Mouse (Mus musculus): Measurements from ENCODE around the gene Gm10382. TPM values are rescaled to one million over a fixed set of nuclear protein-coding genes. Genes with fewer than 3 reads are reported as not detected.

Gene Gm10382
- polyA plus RNA-seq, 1 experiment from 2014 or later, result 0.28 TPM

DNA sequence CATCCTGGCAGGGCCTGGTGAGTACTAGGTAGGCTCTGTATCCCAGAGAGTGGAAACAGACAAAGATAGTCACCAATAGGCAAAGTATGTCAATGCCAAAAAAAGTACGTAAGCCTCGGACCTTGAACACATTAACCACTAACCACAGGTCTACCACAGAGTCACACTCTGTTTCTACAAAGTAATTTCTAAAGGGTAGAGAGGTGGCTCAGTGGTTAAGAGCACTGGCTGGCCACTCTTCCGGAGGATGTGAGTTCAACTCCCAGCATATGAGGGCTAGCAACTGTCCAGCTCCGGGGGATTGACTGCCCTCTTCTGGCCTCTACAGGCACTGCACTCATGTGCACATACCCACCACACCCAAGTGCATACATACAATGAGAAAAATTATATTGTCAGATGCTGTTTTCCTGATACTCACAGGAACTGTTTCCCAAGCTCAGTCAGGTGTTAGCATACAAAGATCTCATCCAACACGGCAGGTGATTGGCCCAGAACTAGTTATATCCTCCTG lies 36.3 kb upstream of the Gm10382 start:
- no peaks in the 10 kb centered on the region for H3K27me3 ChIP-seq (replicated peaks)
- WGBS, result 93% methylated on average over 5 of the region's 5 CpGs

DNA sequence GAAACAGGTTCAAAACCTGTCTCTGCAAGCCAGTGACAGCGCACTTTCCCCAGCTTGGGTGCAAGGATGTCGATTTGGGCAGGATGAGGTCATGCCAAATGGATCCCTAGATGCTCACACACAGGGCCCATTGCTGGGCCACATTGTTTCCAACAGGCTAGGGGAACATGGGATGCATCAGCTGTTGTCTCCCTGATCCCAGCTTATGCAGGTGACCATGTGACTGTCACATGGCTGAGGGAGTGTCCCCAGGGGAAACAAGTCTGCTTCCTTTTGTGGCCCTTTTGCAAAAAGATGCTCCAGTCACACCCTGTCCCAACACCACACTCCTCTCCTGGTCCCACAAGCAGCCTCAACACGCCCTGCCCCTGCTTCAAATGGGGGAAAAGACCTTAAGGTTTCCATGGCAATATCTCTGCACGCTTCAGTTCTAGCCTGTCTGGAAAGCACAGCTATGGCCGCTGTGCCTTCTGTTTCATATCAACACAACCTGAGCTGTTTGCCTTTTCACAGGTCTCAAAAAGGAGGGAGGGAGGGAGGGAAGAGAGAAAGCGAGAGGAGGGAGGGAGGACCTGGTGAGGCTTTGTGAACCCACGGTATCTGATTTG lies 34.1 kb upstream of the Gm10382 start:
- ATAC-seq (ENCODE audit: insufficient number of reproducible peaks, low FRiP score), result no peak
- Histone ChIP-seq H3K36me3 (no peaks in the 10 kb centered on the region), H3K4me2 (no peak overlapping the region), H3K4me1 (replicated peaks) (peaks cover 5% of the 10 kb centered on the region; the same call in 1 of the 2 replicates), H3K4me3 (no peak overlapping the region), H3K9me3 (replicated peaks) (peaks cover 9% of the 10 kb centered on the region; the same call in 1 of the 2 replicates), H3K27me3 (replicated peaks) (no peaks in the 10 kb centered on the region), H3K9ac (no peak overlapping the region), H3K27ac (ENCODE audit: poor library complexity, severe bottlenecking) (no peak overlapping the region)
- WGBS, result 50% methylated on average over 7 of the region's 7 CpGs

More for the DNA sequence above, 36.3 kb upstream of the Gm10382 start:
- Histone ChIP-seq H3K36me3 (no peaks in the 10 kb centered on the region), H3K4me2 (no peak overlapping the region), H3K4me1 (replicated peaks) (peaks cover 5% of the 10 kb centered on the region; the same call in 1 of the 2 replicates), H3K27ac (ENCODE audit: poor library complexity, severe bottlenecking) (no peak overlapping the region), H3K4me3 (no peak overlapping the region), H3K9me3 (replicated peaks) (peaks cover 6% of the 10 kb centered on the region; the same call in 1 of the 2 replicates), H3K9ac (no peak overlapping the region)
- ATAC-seq (ENCODE audit: insufficient number of reproducible peaks, low FRiP score), result no peak

DNA sequence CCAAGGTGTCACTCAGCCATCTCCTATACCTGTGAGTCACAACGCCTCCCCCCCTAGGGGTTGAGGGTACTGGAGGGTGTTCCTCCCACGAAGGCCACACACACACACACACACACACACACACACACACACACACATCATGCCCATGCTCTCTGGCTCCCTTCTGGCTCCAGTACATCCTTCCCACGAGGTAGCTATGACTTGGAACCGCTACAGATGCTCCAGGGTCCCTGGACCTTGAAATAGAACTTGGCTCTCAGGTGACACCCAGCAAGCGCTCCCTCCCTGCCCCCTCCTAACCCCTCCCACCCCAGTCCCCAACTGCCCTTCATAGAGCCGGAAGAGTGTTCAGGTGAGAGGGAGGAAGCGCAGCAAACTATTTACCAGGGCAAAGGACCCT lies 33.5 kb upstream of the Gm10382 start:
- H3K36me3 ChIP-seq, result no peaks in the 10 kb centered on the region
- no peaks in the 10 kb centered on the region for H3K27me3 ChIP-seq (replicated peaks)
- ATAC-seq (ENCODE audit: insufficient number of reproducible peaks, low FRiP score), result no peak
- no peak overlapping the region for H3K9ac ChIP-seq
- peaks cover 9% of the 10 kb centered on the region; the same call in 1 of the 2 replicates for H3K9me3 ChIP-seq (replicated peaks)
- H3K27ac ChIP-seq (ENCODE audit: poor library complexity, severe bottlenecking), result no peak overlapping the region
- no peak overlapping the region for H3K4me2 ChIP-seq
- WGBS, result 25% methylated on average over 7 of the region's 7 CpGs
- H3K4me1 ChIP-seq (replicated peaks), result peaks cover 5% of the 10 kb centered on the region; the same call in 1 of the 2 replicates
- no peak overlapping the region for H3K4me3 ChIP-seq

DNA sequence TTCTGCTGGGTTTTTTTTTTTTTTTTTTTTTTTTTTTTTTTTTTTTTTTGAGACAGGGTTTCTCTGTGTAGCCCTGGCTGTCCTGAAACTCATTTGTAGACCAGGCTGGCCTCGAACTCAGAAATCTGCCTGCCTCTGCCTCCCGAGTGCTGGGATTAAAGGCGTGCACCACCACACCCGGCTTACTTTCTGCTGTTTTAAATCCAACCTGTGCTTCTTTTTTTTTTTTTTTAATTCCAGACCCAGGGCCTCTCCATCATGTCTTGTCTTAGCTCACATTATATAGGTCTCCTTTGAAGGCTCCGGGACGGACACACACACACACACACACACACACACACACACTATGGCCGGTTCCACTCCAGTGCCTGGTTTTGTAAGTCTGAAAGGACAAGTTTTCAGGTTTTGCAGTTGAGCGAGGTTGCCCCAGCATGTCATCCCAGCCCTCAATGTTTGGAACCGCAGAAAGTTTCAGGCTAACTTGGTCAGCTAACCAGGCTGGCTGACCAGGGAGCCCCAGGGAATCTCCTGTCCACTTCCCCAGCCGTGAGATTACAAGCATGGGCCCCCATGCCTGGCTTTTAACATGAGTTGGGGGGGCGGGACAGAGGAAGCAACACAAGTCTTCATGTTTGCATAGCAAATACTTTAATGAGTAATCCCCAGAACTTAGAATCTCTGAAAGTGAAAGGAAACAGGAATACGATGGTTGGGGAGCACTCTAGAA lies 31.4 kb upstream of the Gm10382 start:
- ATAC-seq (ENCODE audit: insufficient number of reproducible peaks, low FRiP score), result no peak
- Histone ChIP-seq H3K9me3 (replicated peaks) (peaks cover 9% of the 10 kb centered on the region; the same call in 1 of the 2 replicates), H3K4me1 (replicated peaks) (peaks cover 5% of the 10 kb centered on the region; the same call in 1 of the 2 replicates), H3K4me3 (no peak overlapping the region), H3K27ac (ENCODE audit: poor library complexity, severe bottlenecking) (peak overlapping the region; percentile 38; the same call in 1 of the 2 replicates), H3K27me3 (replicated peaks) (no peaks in the 10 kb centered on the region), H3K36me3 (no peaks in the 10 kb centered on the region), H3K4me2 (peak overlapping the region; percentile 35), H3K9ac (no peak overlapping the region)
- WGBS, result 73% methylated on average over 12 of the region's 12 CpGs

DNA sequence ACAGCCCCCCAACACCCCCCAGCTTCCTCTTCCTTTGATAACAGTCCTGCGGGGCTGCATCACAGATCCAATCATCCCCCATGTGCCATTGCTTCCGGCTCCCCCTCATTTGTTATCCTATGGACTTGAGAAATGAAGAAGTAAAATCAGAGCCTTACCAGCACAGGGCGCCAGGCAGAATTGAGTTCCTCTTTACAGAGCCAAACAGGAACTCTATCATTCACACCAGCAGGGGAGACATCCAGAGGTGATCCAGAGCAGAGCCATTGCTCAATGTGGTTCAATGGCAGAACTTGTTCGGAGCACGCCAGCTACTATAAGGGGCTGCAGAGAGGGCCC lies 30.9 kb upstream of the Gm10382 start:
- peak overlapping the region; percentile 38; the same call in 1 of the 2 replicates for H3K27ac ChIP-seq (ENCODE audit: poor library complexity, severe bottlenecking)
- no peaks in the 10 kb centered on the region for H3K36me3 ChIP-seq
- ATAC-seq (ENCODE audit: insufficient number of reproducible peaks, low FRiP score), result no peak
- H3K4me3 ChIP-seq, result no peak overlapping the region
- H3K4me1 ChIP-seq (replicated peaks), result peaks cover 5% of the 10 kb centered on the region; the same call in 1 of the 2 replicates
- peaks cover 3% of the 10 kb centered on the region; the same call in 1 of the 2 replicates for H3K9me3 ChIP-seq (replicated peaks)
- H3K27me3 ChIP-seq (replicated peaks), result no peaks in the 10 kb centered on the region
- H3K9ac ChIP-seq, result no peak overlapping the region
- peak overlapping the region; percentile 35 for H3K4me2 ChIP-seq
- 60% methylated on average over 5 of the region's 5 CpGs for WGBS

DNA sequence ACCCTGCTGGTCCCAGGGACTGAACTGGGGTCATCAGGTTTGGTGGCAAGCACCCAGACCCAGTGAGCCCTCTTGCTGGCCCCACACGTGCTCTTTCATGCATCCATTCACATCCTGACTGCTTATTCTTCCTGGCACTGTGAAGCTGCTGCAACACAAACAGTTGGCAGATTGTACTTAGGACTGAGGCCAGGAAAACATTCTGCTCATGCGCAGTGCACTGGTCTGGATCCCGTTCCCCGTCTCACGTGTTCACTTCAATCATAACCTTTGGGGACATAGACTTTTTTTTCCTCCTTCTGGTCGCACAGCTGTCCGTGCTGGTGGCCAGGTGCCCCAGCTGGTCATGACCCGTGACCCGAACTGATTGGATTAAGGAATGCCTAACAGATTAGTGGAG lies 28.6 kb upstream of the Gm10382 start:
- H3K9ac ChIP-seq, result no peak overlapping the region
- H3K4me1 ChIP-seq (replicated peaks), result peaks cover 2% of the 10 kb centered on the region; the same call in 1 of the 2 replicates
- H3K36me3 ChIP-seq, result no peaks in the 10 kb centered on the region
- no peak overlapping the region for H3K27ac ChIP-seq (ENCODE audit: poor library complexity, severe bottlenecking)
- no peaks in the 10 kb centered on the region for H3K27me3 ChIP-seq (replicated peaks)
- H3K4me3 ChIP-seq, result no peak overlapping the region
- H3K4me2 ChIP-seq, result no peak overlapping the region
- no peak for ATAC-seq (ENCODE audit: insufficient number of reproducible peaks, low FRiP score)
- H3K9me3 ChIP-seq (replicated peaks), result 0 out of 2 replicates have a peak, but pooled peaks cover 7% of the 10 kb centered on the region
- 74% methylated on average over 9 of the region's 9 CpGs for WGBS

DNA sequence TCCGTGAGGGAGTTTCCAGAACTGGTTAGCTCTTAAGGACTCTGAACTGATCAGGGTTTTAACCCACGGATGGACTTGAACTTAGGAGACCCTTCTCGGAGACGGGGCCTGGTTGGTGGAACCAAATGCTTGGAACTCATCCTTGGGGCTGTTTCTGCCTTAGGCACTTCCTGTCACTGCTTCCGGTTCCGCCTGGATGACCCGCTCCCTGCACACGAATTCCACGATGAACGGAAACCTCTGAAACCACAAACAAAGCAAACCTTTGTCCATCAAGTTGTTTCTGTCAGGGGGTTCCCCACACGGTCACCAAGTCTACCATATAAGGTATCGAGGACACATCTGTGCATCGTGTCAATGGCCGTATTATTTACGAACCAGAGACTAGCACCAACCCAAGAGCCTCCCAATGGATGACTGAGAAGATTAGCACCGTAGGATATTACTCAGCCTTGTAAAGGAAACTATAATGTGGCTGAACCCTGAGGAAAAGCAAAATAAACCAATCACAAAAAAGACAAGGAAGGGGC lies 28.1 kb upstream of the Gm10382 start:
- Histone ChIP-seq H3K4me3 (no peak overlapping the region), H3K9me3 (replicated peaks) (0 out of 2 replicates have a peak, but pooled peaks cover 7% of the 10 kb centered on the region), H3K9ac (no peak overlapping the region), H3K4me1 (replicated peaks) (no peaks in the 10 kb centered on the region), H3K27ac (ENCODE audit: poor library complexity, severe bottlenecking) (no peak overlapping the region), H3K4me2 (no peak overlapping the region), H3K36me3 (no peaks in the 10 kb centered on the region), H3K27me3 (replicated peaks) (no peaks in the 10 kb centered on the region)
- no peak for ATAC-seq (ENCODE audit: insufficient number of reproducible peaks, low FRiP score)
- 73% methylated on average over 16 of the region's 16 CpGs for WGBS

DNA sequence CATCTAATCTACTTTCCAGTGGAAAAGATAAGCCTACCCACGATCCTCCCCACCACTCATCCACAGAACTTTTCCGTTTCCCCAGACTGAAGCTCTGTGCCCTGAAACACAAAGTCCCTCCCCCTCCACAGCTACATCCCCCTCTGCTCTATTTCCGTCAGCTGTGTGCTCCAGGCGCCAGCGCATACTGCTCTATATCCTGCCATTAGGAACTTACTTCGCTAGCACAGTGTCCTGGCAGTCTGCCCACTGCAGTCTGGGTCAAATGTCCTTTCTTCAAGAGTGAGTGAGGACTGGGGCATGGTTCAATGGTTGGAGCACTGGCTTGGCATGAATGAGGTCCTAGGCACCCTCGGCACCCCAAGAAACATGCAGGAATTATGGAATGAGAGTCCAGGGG lies 25.2 kb upstream of the Gm10382 start:
- no peak overlapping the region for H3K4me2 ChIP-seq
- H3K36me3 ChIP-seq, result no peaks in the 10 kb centered on the region
- no peak overlapping the region for H3K9ac ChIP-seq
- 42% methylated on average over 7 of the region's 7 CpGs for WGBS
- no peaks in the 10 kb centered on the region for H3K4me1 ChIP-seq (replicated peaks)
- peak; percentile 73 for ATAC-seq (ENCODE audit: insufficient number of reproducible peaks, low FRiP score)
- 0 out of 2 replicates have a peak overlapping the region, but pooled peaks have one; percentile 26 for H3K27ac ChIP-seq (ENCODE audit: poor library complexity, severe bottlenecking)
- peaks cover 7% of the 10 kb centered on the region; the same call in 1 of the 2 replicates for H3K9me3 ChIP-seq (replicated peaks)
- H3K27me3 ChIP-seq (replicated peaks), result no peaks in the 10 kb centered on the region
- H3K4me3 ChIP-seq, result no peak overlapping the region

DNA sequence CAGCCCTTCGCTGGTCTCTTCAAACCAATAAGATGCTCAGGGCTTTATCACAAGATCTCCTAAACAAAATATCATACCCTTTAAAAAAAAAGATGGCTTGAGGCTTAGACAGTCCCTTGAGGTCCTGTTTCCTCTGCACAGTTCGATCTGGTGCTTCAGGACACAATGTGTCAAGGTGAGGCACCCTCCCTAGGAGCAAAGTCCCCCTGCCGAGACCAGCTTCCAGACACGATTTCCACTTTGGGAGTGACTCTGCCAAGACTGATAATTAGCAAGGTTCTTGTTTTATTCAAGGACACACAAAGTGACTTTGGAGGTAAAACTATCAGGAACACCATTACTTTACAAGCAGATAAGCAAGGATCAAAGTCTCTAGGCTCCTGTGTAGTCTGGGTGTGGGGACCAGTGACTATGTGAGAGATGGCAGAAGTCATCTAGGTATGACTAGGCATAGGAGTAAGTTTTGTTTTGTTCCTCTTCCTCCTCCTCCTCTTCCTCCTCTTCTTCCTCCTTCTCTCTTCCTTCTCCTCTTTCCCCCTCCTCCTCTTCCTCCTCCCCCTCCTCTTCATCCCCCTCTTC lies 24.2 kb upstream of the Gm10382 start:
- ATAC-seq (ENCODE audit: insufficient number of reproducible peaks, low FRiP score), result no peak
- Histone ChIP-seq H3K4me1 (replicated peaks) (no peaks in the 10 kb centered on the region), H3K27me3 (replicated peaks) (no peaks in the 10 kb centered on the region), H3K9me3 (replicated peaks) (peaks cover 4% of the 10 kb centered on the region; the same call in 1 of the 2 replicates), H3K36me3 (no peaks in the 10 kb centered on the region), H3K27ac (ENCODE audit: poor library complexity, severe bottlenecking) (no peak overlapping the region), H3K4me3 (no peak overlapping the region), H3K4me2 (no peak overlapping the region), H3K9ac (no peak overlapping the region)
- WGBS, result 59% methylated on average over 4 of the region's 4 CpGs

DNA sequence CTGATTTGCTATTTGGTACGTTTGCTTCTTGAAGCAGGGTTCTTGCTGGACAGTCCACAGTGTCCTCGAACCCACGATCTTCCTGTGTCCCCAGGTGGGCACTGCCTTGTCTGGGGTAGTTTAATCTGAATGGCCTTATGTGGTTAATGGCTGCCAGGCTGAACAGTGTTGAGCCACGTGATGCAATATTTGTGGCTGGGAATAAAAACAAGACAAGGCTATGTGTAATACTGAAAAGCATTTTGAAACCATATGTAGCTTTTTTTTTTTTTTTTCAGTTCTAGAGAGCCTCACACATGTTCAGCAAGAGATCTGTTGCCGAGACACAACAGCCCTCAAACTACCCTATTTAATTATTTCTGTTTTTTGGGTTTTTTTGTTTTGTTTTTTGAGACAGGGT lies 21.0 kb upstream of the Gm10382 start:
- H3K27me3 ChIP-seq (replicated peaks), result no peaks in the 10 kb centered on the region
- H3K4me2 ChIP-seq, result no peak overlapping the region
- WGBS, result 73% methylated on average over 5 of the region's 5 CpGs
- H3K36me3 ChIP-seq, result no peaks in the 10 kb centered on the region
- H3K9me3 ChIP-seq (replicated peaks), result peaks cover 6% of the 10 kb centered on the region
- no peak overlapping the region for H3K4me3 ChIP-seq
- no peak overlapping the region for H3K27ac ChIP-seq (ENCODE audit: poor library complexity, severe bottlenecking)
- no peak overlapping the region for H3K9ac ChIP-seq
- no peaks in the 10 kb centered on the region for H3K4me1 ChIP-seq (replicated peaks)
- no peak for ATAC-seq (ENCODE audit: insufficient number of reproducible peaks, low FRiP score)

DNA sequence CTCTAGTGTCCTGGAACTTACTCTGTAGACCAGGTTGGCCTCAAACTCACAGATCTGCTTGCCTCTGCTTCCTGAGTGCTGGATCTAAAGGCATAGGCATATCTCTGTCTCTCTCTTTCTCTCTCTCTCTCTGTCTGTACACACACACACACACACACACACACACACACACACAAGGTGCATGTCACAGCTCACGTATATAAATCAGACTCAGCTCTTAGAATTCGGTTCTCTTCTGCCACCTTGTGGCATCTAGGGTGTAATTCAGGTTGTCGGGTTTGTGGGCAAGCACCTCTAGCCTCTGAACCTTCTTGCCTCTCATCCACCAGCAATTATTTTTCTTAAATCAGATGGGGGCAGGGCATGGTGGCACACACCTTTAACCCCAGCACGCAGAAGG lies 20.6 kb upstream of the Gm10382 start:
- 2% methylated on average over 4 of the region's 4 CpGs for WGBS
- Histone ChIP-seq H3K4me1 (replicated peaks) (no peaks in the 10 kb centered on the region), H3K36me3 (no peaks in the 10 kb centered on the region), H3K4me2 (no peak overlapping the region), H3K9me3 (replicated peaks) (peaks cover 7% of the 10 kb centered on the region), H3K9ac (no peak overlapping the region), H3K27ac (ENCODE audit: poor library complexity, severe bottlenecking) (no peak overlapping the region), H3K4me3 (no peak overlapping the region), H3K27me3 (replicated peaks) (no peaks in the 10 kb centered on the region)
- ATAC-seq (ENCODE audit: insufficient number of reproducible peaks, low FRiP score), result no peak
